In the genomic region with DNA sequence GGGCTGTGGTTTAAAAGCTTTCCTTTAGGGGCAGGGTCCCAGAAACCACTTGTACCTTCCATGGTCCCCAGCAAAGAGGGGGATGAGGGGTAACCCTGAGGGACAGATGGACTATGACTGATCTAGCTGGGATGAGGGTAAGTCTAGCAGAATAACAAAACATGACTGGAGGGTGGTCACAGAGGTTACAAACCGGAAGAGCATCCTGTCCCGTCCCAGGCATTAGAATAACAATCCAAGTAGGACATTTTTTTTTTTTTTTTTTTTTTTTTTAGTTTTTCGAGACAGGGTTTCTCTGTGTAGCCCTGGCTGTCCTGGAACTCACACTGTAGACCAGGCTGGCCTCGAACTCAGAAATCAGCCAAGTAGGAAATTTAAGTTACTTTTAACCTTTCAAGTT, we compare ENCODE assay signal across 18 mouse cellular contexts. TPM values are rescaled to one million over a fixed set of nuclear protein-coding genes. Genes with fewer than 3 reads are reported as not detected.
DNase-seq lines count a peak whose midpoint lies in the region; ATAC-seq lines count a peak whose summit lies in the region.
"Had no signal": no experiment of that assay in that cellular context is flagged by ENCODE, and none has a peak within 500 bp of the region (broad histone marks: within the 10 kb centered on the region; RNA-seq: fewer than 3 reads in every experiment).

No protein-coding gene starts in this region.

- no peak for ATAC-seq in embryonic facial prominence, embryonic 12.5 days (ENCODE audit: insufficient number of reproducible peaks, insufficient read depth, low FRiP score, low TSS enrichment)
- no peak for ATAC-seq in hindbrain, embryonic 13.5 days (ENCODE audit: low FRiP score)
- ATAC-seq in hindbrain, embryonic 11.5 days (ENCODE audit: low FRiP score), result no peak
- ATAC-seq in liver, embryonic 13.5 days (ENCODE audit: low read depth), result no peak
- ATAC-seq: forebrain, embryonic 16.5 days; inflammation-experienced regulatory T-cells, adult 6 months had no signal

- WGBS in embryonic facial prominence, embryonic 12.5 days, result 80% methylated on average over 4 of the region's 4 CpGs
- 79% methylated on average over 4 of the region's 4 CpGs for WGBS in embryonic facial prominence, embryonic 10.5 days
- 82% methylated on average over 4 of the region's 4 CpGs for WGBS in hindbrain, embryonic 13.5 days
- WGBS in hindbrain, embryonic 11.5 days, result 81% methylated on average over 4 of the region's 4 CpGs
- 75% methylated on average over 4 of the region's 4 CpGs for WGBS in liver, embryonic 13.5 days (ENCODE audit: insufficient replicate concordance)

- H3K4me3 ChIP-seq in embryonic facial prominence, embryonic 12.5 days, result no peak overlapping the region
- H3K4me3 ChIP-seq in embryonic facial prominence, embryonic 10.5 days, result no peak overlapping the region
- H3K4me3 ChIP-seq in hindbrain, embryonic 13.5 days, result no peak overlapping the region; the same call in 1 of the 2 replicates
- H3K4me3 ChIP-seq in hindbrain, embryonic 11.5 days (ENCODE audit: low read depth, low read length), result no peak overlapping the region
- H3K4me3 ChIP-seq in liver, embryonic 13.5 days (replicated peaks), result peak overlapping the region; percentile 82

- H3K4me2 ChIP-seq in embryonic facial prominence, embryonic 12.5 days (replicated peaks), result peak overlapping the region; percentile 42; the same call in 1 of the 2 replicates
- 0 out of 2 replicates have a peak overlapping the region, but pooled peaks have one; percentile 44 for H3K4me2 ChIP-seq in hindbrain, embryonic 13.5 days
- H3K4me2 ChIP-seq in hindbrain, embryonic 11.5 days (replicated peaks; ENCODE audit: low read depth, low read length), result no peak overlapping the region
- peak overlapping the region; percentile 67 for H3K4me2 ChIP-seq in liver, embryonic 13.5 days

- no peak for DNase-seq in embryonic facial prominence, embryonic 10.5 days (ENCODE audit: low spot score)
- DNase-seq in hindbrain, embryonic 11.5 days (ENCODE audit: low spot score), result no peak
- peak; percentile 55 for DNase-seq in ES-CJ7 (ENCODE audit: low read depth, low spot score)
- DNase-seq in liver, embryonic 13.5 days, result no peak
- no peak for DNase-seq in left cerebral cortex, postnatal 4 days
- DNase-seq in frontal cortex, adult 2 months (ENCODE audit: extremely low spot score in 1 of 2, low spot score in 1 of 2), result no peak
- DNase-seq: cerebellum, adult 8-10 months; gastrocnemius, postnatal 25 days; layer of hippocampus, adult 9-11 months had no signal

- intact Hi-C loops in left cerebral cortex, postnatal 4 days (cut with DNase I), result no loop called here

- H3K27me3 ChIP-seq in embryonic facial prominence, embryonic 12.5 days, result no peaks in the 10 kb centered on the region
- no peaks in the 10 kb centered on the region for H3K27me3 ChIP-seq in embryonic facial prominence, embryonic 10.5 days (replicated peaks; ENCODE audit: low read depth, poor library complexity, severe bottlenecking)
- H3K27me3 ChIP-seq in hindbrain, embryonic 13.5 days, result no peaks in the 10 kb centered on the region
- H3K27me3 ChIP-seq in hindbrain, embryonic 11.5 days (ENCODE audit: control insufficient read depth, insufficient read depth, low read length), result no peaks in the 10 kb centered on the region
- H3K27me3 ChIP-seq in liver, embryonic 13.5 days, result no peaks in the 10 kb centered on the region
- H3K27me3 ChIP-seq: CH12.LX; heart, embryonic 15.5 days; megakaryocyte, embryonic 14.5 days had no signal

- H3K9me3 ChIP-seq in embryonic facial prominence, embryonic 12.5 days, result no peaks in the 10 kb centered on the region
- H3K9me3 ChIP-seq in embryonic facial prominence, embryonic 10.5 days, result no peaks in the 10 kb centered on the region
- H3K9me3 ChIP-seq in hindbrain, embryonic 13.5 days, result no peaks in the 10 kb centered on the region
- H3K9me3 ChIP-seq in hindbrain, embryonic 11.5 days (ENCODE audit: control insufficient read depth, low read length), result no peaks in the 10 kb centered on the region
- H3K9me3 ChIP-seq in liver, embryonic 13.5 days (replicated peaks), result no peaks in the 10 kb centered on the region
- H3K9me3 ChIP-seq: heart, embryonic 15.5 days; megakaryocyte, embryonic 14.5 days had no signal

- peaks cover 42% of the 10 kb centered on the region for H3K36me3 ChIP-seq in embryonic facial prominence, embryonic 12.5 days
- peaks cover 50% of the 10 kb centered on the region for H3K36me3 ChIP-seq in embryonic facial prominence, embryonic 10.5 days (replicated peaks)
- H3K36me3 ChIP-seq in hindbrain, embryonic 13.5 days, result peaks cover 45% of the 10 kb centered on the region
- H3K36me3 ChIP-seq in hindbrain, embryonic 11.5 days (ENCODE audit: control insufficient read depth, insufficient read depth, low read length), result peaks cover 3% of the 10 kb centered on the region
- peaks cover 49% of the 10 kb centered on the region for H3K36me3 ChIP-seq in liver, embryonic 13.5 days

- no peak overlapping the region for H3K9ac ChIP-seq in embryonic facial prominence, embryonic 12.5 days
- peak overlapping the region; percentile 43; the same call in 1 of the 2 replicates for H3K9ac ChIP-seq in hindbrain, embryonic 13.5 days
- H3K9ac ChIP-seq in hindbrain, embryonic 11.5 days (ENCODE audit: low read depth, low read length), result no peak overlapping the region
- peak overlapping the region; percentile 67; the same call in 1 of the 2 replicates for H3K9ac ChIP-seq in liver, embryonic 13.5 days
- H3K9ac ChIP-seq: heart, embryonic 15.5 days had no signal

- H3K27ac ChIP-seq in embryonic facial prominence, embryonic 12.5 days, result no peak overlapping the region
- H3K27ac ChIP-seq in embryonic facial prominence, embryonic 10.5 days (replicated peaks), result no peak overlapping the region
- no peak overlapping the region for H3K27ac ChIP-seq in hindbrain, embryonic 13.5 days
- no peak overlapping the region for H3K27ac ChIP-seq in hindbrain, embryonic 11.5 days (ENCODE audit: low read depth, low read length)
- H3K27ac ChIP-seq in liver, embryonic 13.5 days, result no peak overlapping the region
- H3K27ac ChIP-seq: heart, embryonic 15.5 days had no signal

- H3K4me1 ChIP-seq in embryonic facial prominence, embryonic 12.5 days, result peaks cover 7% of the 10 kb centered on the region
- peaks cover 15% of the 10 kb centered on the region for H3K4me1 ChIP-seq in embryonic facial prominence, embryonic 10.5 days
- H3K4me1 ChIP-seq in hindbrain, embryonic 13.5 days (replicated peaks), result peaks cover 11% of the 10 kb centered on the region
- peaks cover 5% of the 10 kb centered on the region for H3K4me1 ChIP-seq in hindbrain, embryonic 11.5 days (replicated peaks; ENCODE audit: control insufficient read depth, insufficient read depth, low read length)
- peaks cover 41% of the 10 kb centered on the region for H3K4me1 ChIP-seq in liver, embryonic 13.5 days (replicated peaks)

RNA-seq across cellular contexts. Expression of a gene that starts 3.1 kb away (rescaled TPM):
- 59.8 and 60.6 TPM in 2 replicates for polyA plus RNA-seq in embryonic facial prominence, embryonic 12.5 days (2016; fragmentation: Nextera tagmentation; extraction: Ambion mirVana)
- 49.6 and 51.2 TPM in 2 replicates for polyA plus RNA-seq in embryonic facial prominence, embryonic 10.5 days (2016; fragmentation: Nextera tagmentation; extraction: Ambion mirVana)
- polyA plus RNA-seq in hindbrain, embryonic 13.5 days (2015; fragmentation: Nextera tagmentation; extraction: Ambion mirVana), result 59.7 and 61.1 TPM in 2 replicates
- 55.4 TPM in 2 replicates for polyA plus RNA-seq in hindbrain, embryonic 11.5 days (2014; fragmentation: Nextera tagmentation; extraction: Ambion mirVana)
- polyA plus RNA-seq in liver, embryonic 13.5 days (2015; fragmentation: Nextera tagmentation; extraction: Ambion mirVana), result 21.5 and 22.3 TPM in 2 replicates
- total RNA-seq in left cerebral cortex, postnatal 4 days (2021), result 10 to 100 TPM; 37.9 to 39.7 TPM
- 31.5 and 32.3 TPM in 2 replicates for polyA plus RNA-seq in frontal cortex, adult 2 months (2012; rRNA removed)

RNA-seq across cellular contexts. Expression of a gene that starts 4.9 kb away (rescaled TPM):
- polyA plus RNA-seq in embryonic facial prominence, embryonic 12.5 days (2016; fragmentation: Nextera tagmentation; extraction: Ambion mirVana), result 84.6 and 86.8 TPM in 2 replicates
- 82.1 and 83.0 TPM in 2 replicates for polyA plus RNA-seq in embryonic facial prominence, embryonic 10.5 days (2016; fragmentation: Nextera tagmentation; extraction: Ambion mirVana)
- 58.7 and 60.6 TPM in 2 replicates for polyA plus RNA-seq in hindbrain, embryonic 13.5 days (2015; fragmentation: Nextera tagmentation; extraction: Ambion mirVana)
- 60.5 and 66.7 TPM in 2 replicates for polyA plus RNA-seq in hindbrain, embryonic 11.5 days (2014; fragmentation: Nextera tagmentation; extraction: Ambion mirVana)
- 38.2 and 40.7 TPM in 2 replicates for polyA plus RNA-seq in liver, embryonic 13.5 days (2015; fragmentation: Nextera tagmentation; extraction: Ambion mirVana)
- total RNA-seq in left cerebral cortex, postnatal 4 days (2021), result 10 to 100 TPM; 32.7 to 35.3 TPM
- 47.0 and 47.1 TPM in 2 replicates for polyA plus RNA-seq in frontal cortex, adult 2 months (2012; rRNA removed)

RNA-seq across cellular contexts. Expression of a gene that starts 10.4 kb away (rescaled TPM):
- polyA plus RNA-seq in embryonic facial prominence, embryonic 12.5 days (2016; fragmentation: Nextera tagmentation; extraction: Ambion mirVana), result 228 and 268 TPM in 2 replicates
- 394 and 398 TPM in 2 replicates for polyA plus RNA-seq in embryonic facial prominence, embryonic 10.5 days (2016; fragmentation: Nextera tagmentation; extraction: Ambion mirVana)
- 186 and 205 TPM in 2 replicates for polyA plus RNA-seq in hindbrain, embryonic 13.5 days (2015; fragmentation: Nextera tagmentation; extraction: Ambion mirVana)
- polyA plus RNA-seq in hindbrain, embryonic 11.5 days (2014; fragmentation: Nextera tagmentation; extraction: Ambion mirVana), result 256 and 278 TPM in 2 replicates
- polyA plus RNA-seq in liver, embryonic 13.5 days (2015; fragmentation: Nextera tagmentation; extraction: Ambion mirVana), result 152 and 192 TPM in 2 replicates
- 10 to 100 TPM; 35.2 to 48.7 TPM for total RNA-seq in left cerebral cortex, postnatal 4 days (2021)
- 79.7 and 94.9 TPM in 2 replicates for polyA plus RNA-seq in frontal cortex, adult 2 months (2012; rRNA removed)

RNA-seq across cellular contexts. Expression of a gene that starts 22.5 kb away (rescaled TPM):
- polyA plus RNA-seq in embryonic facial prominence, embryonic 12.5 days (2016; fragmentation: Nextera tagmentation; extraction: Ambion mirVana), result 0.43 TPM in 1 of 2 replicates, not detected in the other
- polyA plus RNA-seq in embryonic facial prominence, embryonic 10.5 days (2016; fragmentation: Nextera tagmentation; extraction: Ambion mirVana), result 0.19 and 0.40 TPM in 2 replicates
- polyA plus RNA-seq in hindbrain, embryonic 13.5 days (2015; fragmentation: Nextera tagmentation; extraction: Ambion mirVana), result 0.80 and 1.6 TPM in 2 replicates
- 1.2 and 1.4 TPM in 2 replicates for polyA plus RNA-seq in hindbrain, embryonic 11.5 days (2014; fragmentation: Nextera tagmentation; extraction: Ambion mirVana)
- polyA plus RNA-seq in liver, embryonic 13.5 days (2015; fragmentation: Nextera tagmentation; extraction: Ambion mirVana), result 0.06 and 0.08 TPM in 2 replicates
- total RNA-seq in left cerebral cortex, postnatal 4 days (2021), result under 1 TPM; 0.26 to 0.50 TPM
- polyA plus RNA-seq in frontal cortex, adult 2 months (2012; rRNA removed), result 0.17 TPM in 1 of 2 replicates, not detected in the other
- total RNA-seq: adrenal gland, adult 18-20 months; gastrocnemius, postnatal 25 days; left cerebral cortex, postnatal 10 days had no signal
- polyA plus RNA-seq: inflammation-experienced regulatory T-cells, adult 6 months had no signal

RNA-seq across cellular contexts. Expression of a gene that starts 22.9 kb away (rescaled TPM):
- polyA plus RNA-seq in embryonic facial prominence, embryonic 12.5 days (2016; fragmentation: Nextera tagmentation; extraction: Ambion mirVana), result 14.9 and 16.0 TPM in 2 replicates
- 11.4 and 12.1 TPM in 2 replicates for polyA plus RNA-seq in embryonic facial prominence, embryonic 10.5 days (2016; fragmentation: Nextera tagmentation; extraction: Ambion mirVana)
- 11.5 and 14.3 TPM in 2 replicates for polyA plus RNA-seq in hindbrain, embryonic 13.5 days (2015; fragmentation: Nextera tagmentation; extraction: Ambion mirVana)
- polyA plus RNA-seq in hindbrain, embryonic 11.5 days (2014; fragmentation: Nextera tagmentation; extraction: Ambion mirVana), result 13.7 and 17.8 TPM in 2 replicates
- polyA plus RNA-seq in liver, embryonic 13.5 days (2015; fragmentation: Nextera tagmentation; extraction: Ambion mirVana), result 36.1 and 36.2 TPM in 2 replicates
- total RNA-seq in left cerebral cortex, postnatal 4 days (2021), result 10 to 100 TPM; 21.8 to 23.6 TPM
- polyA plus RNA-seq in frontal cortex, adult 2 months (2012; rRNA removed), result 24.2 and 28.5 TPM in 2 replicates

Comparison
In these comparisons a context has a peak if more than half of its experiments do, and no peak if none do; other contexts are left out.
1. H3K9ac ChIP-seq: peak in hindbrain, embryonic 13.5 days (single experiment) and liver, embryonic 13.5 days (single experiment); none in embryonic facial prominence, embryonic 12.5 days (single experiment) and hindbrain, embryonic 11.5 days (single experiment).